Mouse (Mus musculus) cerebellum, adult 11-12 months (tissue): ENCODE measurements around the gene Mup16.
"Not testable (repeated sequence)": the region's sequence is repeated elsewhere in the genome, so short reads cannot be mapped to it uniquely, and the experiment has no call there.

ENCODE experiments used
- DNase-seq: peaks from one replicate; pipeline ENCODE4 v3.0.0; 2022

Gene Mup16

DNA sequence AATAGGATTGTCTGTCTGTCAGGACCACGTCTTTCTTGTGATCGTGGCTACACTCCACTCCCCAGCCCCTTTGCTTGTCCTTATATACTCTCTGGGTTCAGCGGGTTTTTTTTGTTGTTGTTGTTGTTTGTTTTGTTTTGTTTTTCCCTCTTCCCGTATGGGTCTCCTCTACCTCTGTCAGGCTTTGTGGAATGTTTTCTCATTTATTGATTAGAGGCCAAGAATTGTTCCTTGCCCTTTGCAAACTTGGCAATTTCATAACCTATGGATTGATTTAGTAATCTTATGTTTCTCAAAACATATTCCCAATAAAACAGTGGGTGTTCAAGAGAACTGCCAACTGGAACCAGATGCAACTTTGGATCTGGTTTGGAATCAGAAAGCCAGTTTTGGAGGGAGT is at the start of gene Mup16:
Gene Mup16, minus strand, starts transcription at position 101 of the 400 bp plus-strand sequence.
- not testable (repeated sequence) for DNase-seq

DNA sequence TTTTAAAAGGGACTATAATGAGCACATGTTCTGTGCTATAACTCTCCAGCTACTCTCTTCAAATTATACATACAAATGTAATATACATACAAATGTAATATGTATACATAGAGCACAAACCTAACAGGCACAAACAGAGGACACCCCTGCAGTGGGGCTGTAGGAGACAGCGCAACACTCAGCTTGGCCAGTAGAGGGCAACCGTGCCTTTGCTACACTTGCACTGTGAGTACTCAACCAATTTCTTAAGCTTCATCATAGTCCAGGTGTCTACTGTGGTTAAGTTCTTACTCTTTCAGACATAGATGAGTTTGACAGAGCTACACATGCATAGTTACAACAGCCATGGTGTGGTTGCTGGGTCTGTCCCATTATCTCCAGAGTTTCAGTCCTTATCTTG is 36.6 kb upstream of the Mup16 start:
- not testable (repeated sequence) for DNase-seq
